Mouse (Mus musculus) MEL (cell line): Measurements from ENCODE around the gene Sardh.

Experiments
- CTCF ChIP-seq, 3 experiments: IDR thresholded peaks in 2 of 3; conservative IDR thresholded peaks in 1 of 3; 2 replicates each; pipeline ENCODE4 v1.5.1; 2011 to 2012; ENCODE audit warnings: low read length in 3 of 3, low read depth in 2 of 3, mild to moderate bottlenecking in 2 of 3, improper control_type of control experiment in 1 of 3, inconsistent platforms in 1 of 3, mixed read lengths in 1 of 3, moderate library complexity in 1 of 3; ENCODE audit not compliant: control insufficient read depth in 1 of 3, insufficient read depth in 1 of 3, poor library complexity in 1 of 3, severe bottlenecking in 1 of 3
- GABPA ChIP-seq: IDR thresholded peaks from 2 replicates; pipeline ENCODE4 v1.6.1; 2012; ENCODE audit warnings: low read depth, mild to moderate bottlenecking, inconsistent platforms, low read length, improper control_type of control experiment, moderate library complexity
- GATA1 ChIP-seq: IDR thresholded peaks from 2 replicates; pipeline ENCODE4 v1.6.1; 2011; ENCODE audit warnings: low read depth, low read length, improper control_type of control experiment
- JUND ChIP-seq: IDR thresholded peaks from 2 replicates; pipeline ENCODE4 v1.6.1; 2011; ENCODE audit warnings: low read depth, mild to moderate bottlenecking, improper control_type of control experiment, low read length
- MAFK ChIP-seq: IDR thresholded peaks from 2 replicates; pipeline ENCODE4 v1.6.1; 2011; ENCODE audit warnings: low read depth, mild to moderate bottlenecking, low read length, improper control_type of control experiment, borderline replicate concordance
- MAX ChIP-seq: IDR thresholded peaks from 2 replicates; pipeline ENCODE4 v1.6.1; 2011; ENCODE audit warnings: low read length, improper control_type of control experiment
- POLR2A ChIP-seq, 2 experiments: IDR thresholded peaks; 2 replicates each; pipeline ENCODE4 v1.6.1; 2011 to 2012; ENCODE audit warnings: low read length in 2 of 2, mild to moderate bottlenecking in 2 of 2, control low read depth in 1 of 2, improper control_type of control experiment in 1 of 2, low read depth in 1 of 2, moderate library complexity in 1 of 2; ENCODE audit not compliant: control insufficient read depth in 1 of 2, insufficient read depth in 1 of 2, poor library complexity in 1 of 2
- POLR2AphosphoS2 ChIP-seq: IDR thresholded peaks from 2 replicates; pipeline ENCODE4 v1.6.1; 2011; ENCODE audit warnings: low read length, improper control_type of control experiment
- RCOR1 ChIP-seq: IDR thresholded peaks from 2 replicates; pipeline ENCODE4 v1.6.1; 2012; ENCODE audit warnings: low read depth, mild to moderate bottlenecking, inconsistent platforms, low read length, improper control_type of control experiment
- SMC3 ChIP-seq: IDR thresholded peaks from 2 replicates; pipeline ENCODE4 v1.6.1; 2011; ENCODE audit warnings: low read depth, low read length, improper control_type of control experiment
- UBTF ChIP-seq: IDR thresholded peaks from 2 replicates; pipeline ENCODE4 v1.6.1; 2012; ENCODE audit warnings: low read depth, mild to moderate bottlenecking, inconsistent platforms, low read length, improper control_type of control experiment, moderate library complexity, borderline replicate concordance; ENCODE audit not compliant: insufficient read depth
- USF1 ChIP-seq: IDR thresholded peaks from 2 replicates; pipeline ENCODE4 v1.6.1; 2014; ENCODE audit warnings: low read depth, mild to moderate bottlenecking, inconsistent platforms, low read length, improper control_type of control experiment, moderate library complexity
- ZNF384 ChIP-seq: IDR thresholded peaks from 2 replicates; pipeline ENCODE4 v1.6.1; 2012; ENCODE audit warnings: low read depth, mild to moderate bottlenecking, inconsistent platforms, low read length, improper control_type of control experiment

DNA sequence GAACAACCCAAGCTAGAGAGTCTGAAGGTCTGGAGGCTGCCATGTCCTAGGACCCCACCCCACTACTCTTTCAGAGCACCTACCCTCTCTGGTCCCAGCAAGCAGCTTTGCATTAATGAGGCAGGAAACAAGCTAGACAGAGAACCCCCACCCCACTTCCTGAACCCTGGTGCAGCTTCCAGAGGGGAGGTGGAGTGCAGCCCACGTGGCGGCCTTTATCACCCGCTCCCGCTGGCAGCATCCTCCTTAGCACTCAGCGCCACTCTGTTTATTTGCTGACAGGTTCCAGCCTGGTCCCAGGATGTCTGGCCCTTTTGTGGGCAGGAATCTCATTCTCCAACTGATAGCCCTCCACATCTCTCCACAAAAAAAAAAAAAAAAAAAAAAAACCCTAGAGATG, 38.3 kb downstream of the Sardh start:
- TF ChIP-seq CTCF (IDR thresholded peaks at IDR 0.05 in 2 of 3, conservative IDR thresholded peaks at IDR 0.05 in 1 of 3; ENCODE audit: control insufficient read depth in 1 of 3, insufficient read depth in 1 of 3, low read depth in 2 of 3, low read length in 3 of 3, poor library complexity in 1 of 3, severe bottlenecking in 1 of 3), result no peak
- TF ChIP-seq GABPA, result no peak
- no peak for TF ChIP-seq JUND
- no peak for TF ChIP-seq SMC3
- no peak for TF ChIP-seq POLR2A (IDR thresholded peaks at IDR 0.05; ENCODE audit: control insufficient read depth in 1 of 2, insufficient read depth in 1 of 2, low read depth in 1 of 2, low read length in 2 of 2, poor library complexity in 1 of 2)
- no peak for TF ChIP-seq USF1
- no peak for TF ChIP-seq ZNF384
- no peak for TF ChIP-seq UBTF
- TF ChIP-seq POLR2AphosphoS2, result no peak
- TF ChIP-seq RCOR1, result no peak
- TF ChIP-seq MAX, result no peak
- no peak for TF ChIP-seq GATA1
- TF ChIP-seq MAFK, result no peak
